Mouse (Mus musculus) spleen, adult 2 months (tissue): ENCODE results near the gene Efl1.

Experiments used
- CTCF ChIP-seq: fragments of 200-500 bp; IDR thresholded peaks from 2 replicates; pipeline ENCODE4 v1.5.1; 2011; ENCODE audit warnings: mild to moderate bottlenecking, inconsistent platforms; ENCODE audit not compliant: insufficient read depth, insufficient read length, insufficient replicate concordance; ENCODE audit errors: extremely low read depth
- POLR2A ChIP-seq: fragments of 200-500 bp; IDR thresholded peaks from 2 replicates; pipeline ENCODE4 v1.6.1; 2011; ENCODE audit warnings: low read depth, low read length, inconsistent platforms

GRCm38 (mm10) chr7:82648353-82649080 lies at the start of gene Efl1, which contains the start of gene Saxo2:
- no peak for TF ChIP-seq CTCF
- peak; percentile 8; the same call in 1 of the 2 replicates for TF ChIP-seq POLR2A
